Mouse (Mus musculus) C2C12 (cell line): ENCODE data around the gene Efcab12.

Experiments
- CEBPB ChIP-seq: IDR thresholded peaks from one replicate; pipeline ENCODE4 v1.6.1; 2011; ENCODE audit warnings: low read depth, mild to moderate bottlenecking, control low read depth, moderate library complexity
- CTCF ChIP-seq: IDR thresholded peaks from one replicate; pipeline ENCODE4 v1.5.1; 2011; ENCODE audit not compliant: control insufficient read depth, insufficient read depth, insufficient read length
- FOSL1 ChIP-seq: IDR thresholded peaks from one replicate; pipeline ENCODE4 v1.8.0; 2011; ENCODE audit warnings: mild to moderate bottlenecking, low read length; ENCODE audit not compliant: poor library complexity, insufficient read depth, severe bottlenecking
- MAX ChIP-seq: IDR thresholded peaks from one replicate; pipeline ENCODE4 v1.6.1; 2011; ENCODE audit warnings: mild to moderate bottlenecking, control low read depth
- MYOG ChIP-seq: IDR thresholded peaks from one replicate; pipeline ENCODE4 v1.6.1; 2011; ENCODE audit not compliant: control insufficient read depth, insufficient read length; ENCODE audit errors: extremely low read depth
- USF1 ChIP-seq: IDR thresholded peaks from one replicate; pipeline ENCODE4 v1.6.1; 2011; ENCODE audit warnings: low read depth, mild to moderate bottlenecking, control low read depth, moderate library complexity

- TF ChIP-seq CTCF, result no peak
- TF ChIP-seq CEBPB, result no peak
- TF ChIP-seq MAX, result no peak
- TF ChIP-seq FOSL1, result no peak
- TF ChIP-seq USF1, result no peak
- TF ChIP-seq MYOG, result no peak
Observed at GRCm38 (mm10) chr6:115801811-115802210, 36.4 kb downstream of the Efcab12 start.
